Mouse (Mus musculus) limb, embryonic 14.5 days (tissue): Measurements from ENCODE around the gene Trak1. TPM values are rescaled to one million over a fixed set of nuclear protein-coding genes. Genes with fewer than 3 reads are reported as not detected.

Source experiments
- ATAC-seq: fragments of 200-750 bp; cut with Nextera tagmentation; 2 replicates; pipeline ENCODE4 v1.8.0; 2017; ENCODE audit warnings: low read depth, moderate number of reproducible peaks, moderate TSS enrichment; ENCODE audit not compliant: low FRiP score
- DNase-seq: peaks from one replicate; pipeline ENCODE4 v3.0.0-alpha.2; 2015; ENCODE audit warnings: low spot score
- H3K27ac ChIP-seq: fragments of 300-500 bp; sonication (generic); replicated peaks from 2 replicates; pipeline ENCODE4 v1.5.1; 2014; ENCODE audit warnings: low read depth, mild to moderate bottlenecking, low read length, moderate library complexity, mixed read lengths
- H3K27me3 ChIP-seq: fragments of 300-500 bp; sonication (generic); 2 replicates; pipeline ENCODE4 v1.6.1; 2014; ENCODE audit warnings: low read length, mixed read lengths; ENCODE audit not compliant: control insufficient read depth, insufficient read depth
- H3K36me3 ChIP-seq: fragments of 300-500 bp; sonication (generic); 2 replicates; pipeline ENCODE4 v1.6.1; 2014; ENCODE audit warnings: mild to moderate bottlenecking, low read length, moderate library complexity, mixed read lengths; ENCODE audit not compliant: control insufficient read depth, insufficient read depth
- H3K4me1 ChIP-seq: fragments of 300-500 bp; sonication (generic); 2 replicates; pipeline ENCODE4 v1.6.1; 2014; ENCODE audit warnings: antibody characterized with exemption, low read length, mixed read lengths; ENCODE audit not compliant: control insufficient read depth, insufficient read depth
- H3K4me2 ChIP-seq: fragments of 300-500 bp; sonication (generic); replicated peaks from 2 replicates; pipeline ENCODE4 v1.6.1; 2014; ENCODE audit warnings: low read depth, mild to moderate bottlenecking, low read length, moderate library complexity; ENCODE audit not compliant: severe bottlenecking
- H3K4me3 ChIP-seq: fragments of 300-500 bp; sonication (generic); replicated peaks from 2 replicates; pipeline ENCODE4 v1.5.1; 2014; ENCODE audit warnings: low read length
- H3K9ac ChIP-seq: fragments of 300-500 bp; sonication (generic); 2 replicates; pipeline ENCODE4 v1.6.1; 2014; ENCODE audit warnings: mild to moderate bottlenecking, low read depth, low read length, moderate library complexity; ENCODE audit not compliant: severe bottlenecking
- H3K9me3 ChIP-seq: fragments of 300-500 bp; sonication (generic); 2 replicates; pipeline ENCODE4 v1.6.1; 2016; ENCODE audit warnings: low read length; ENCODE audit not compliant: control insufficient read depth
- POLR2A ChIP-seq: fragments of 200-500 bp; IDR thresholded peaks from 2 replicates; pipeline ENCODE4 v1.8.0; 2012; ENCODE audit warnings: inconsistent platforms, mild to moderate bottlenecking, moderate library complexity, borderline replicate concordance; ENCODE audit not compliant: insufficient read depth, insufficient read length; ENCODE audit errors: extremely low read depth
- WGBS: fragments of 180-500 bp; shearing (Covaris S2); extraction: QIAGEN DNeasy Blood & Tissue Kit; methylation state at CpG from one replicate; pipeline ENCODE4 v1.1.7; 2014; 5-methylcytosine and 5-hydroxymethylcytosine counted together
- polyA plus RNA-seq, 2 experiments: library from polyadenylated mRNA; depleted of rRNA in 1 of 2; stranded (reverse) in 1 of 2; unstranded in 1 of 2; fragments of >200 nt; fragmentation: Nextera tagmentation in 1 of 2; extraction: Ambion mirVana in 1 of 2; gene quantifications; 2 replicates each; pipeline versions ENCODE4 v1.2.1 to v1.2.3; 2012 to 2014

The Trak1 gene
- polyA plus RNA-seq, 2 experiments = 20.8 to 31.2 TPM

- no peak overlapping the region for H3K4me3 ChIP-seq
- DNase-seq (no peak), ATAC-seq (no peak)
- TF ChIP-seq POLR2A = no peak
- no peaks in the 10 kb centered on the region for H3K9me3 ChIP-seq
- H3K27ac ChIP-seq = no peak overlapping the region
- 75% methylated on average over 3 of the region's 3 CpGs for WGBS
- no peaks in the 10 kb centered on the region for H3K27me3 ChIP-seq
- H3K9ac ChIP-seq = no peak overlapping the region
- no peak overlapping the region for H3K4me2 ChIP-seq
- H3K4me1 ChIP-seq = peaks cover 46% of the 10 kb centered on the region
- H3K36me3 ChIP-seq = peaks cover 2% of the 10 kb centered on the region; the same call in 1 of the 2 replicates
Observed at GRCm38 (mm10) chr9:121359266-121359972, 62.1 kb downstream of the Trak1 start.

GRCm38 (mm10) chr9:121360327-121360954 lies 63.1 kb downstream of the Trak1 start:
- peaks cover 5% of the 10 kb centered on the region; the same call in 1 of the 2 replicates for H3K36me3 ChIP-seq
- DNase-seq (no peak), ATAC-seq (peak; percentile 13; the same call in 1 of the 2 replicates)
- H3K27me3 ChIP-seq = no peaks in the 10 kb centered on the region
- H3K9me3 ChIP-seq = no peaks in the 10 kb centered on the region
- H3K9ac ChIP-seq = peak overlapping the region; percentile 28; the same call in 1 of the 2 replicates
- H3K4me1 ChIP-seq = peaks cover 36% of the 10 kb centered on the region
- H3K27ac ChIP-seq = peak overlapping the region; percentile 39
- no peak for TF ChIP-seq POLR2A
- peak overlapping the region; percentile 17; the same call in 1 of the 2 replicates for H3K4me2 ChIP-seq
- H3K4me3 ChIP-seq = no peak overlapping the region
- WGBS = 40% methylated on average over 11 of the region's 12 CpGs

- Histone ChIP-seq H3K4me3 (no peak overlapping the region), H3K4me2 (no peak overlapping the region; the same call in 1 of the 2 replicates), H3K9me3 (no peaks in the 10 kb centered on the region), H3K36me3 (peaks cover 5% of the 10 kb centered on the region; the same call in 1 of the 2 replicates), H3K4me1 (peaks cover 30% of the 10 kb centered on the region), H3K27me3 (no peaks in the 10 kb centered on the region), H3K9ac (0 out of 2 replicates have a peak overlapping the region, but pooled peaks have one; percentile 28), H3K27ac (peak overlapping the region; percentile 39)
- 57% methylated on average over 9 of the region's 9 CpGs for WGBS
- TF ChIP-seq POLR2A = no peak
- no peak for ATAC-seq
- DNase-seq = no peak
Observed at GRCm38 (mm10) chr9:121361010-121361409, 63.7 kb downstream of the Trak1 start.

GRCm38 (mm10) chr9:121363932-121364331 lies 66.6 kb downstream of the Trak1 start:
- ATAC-seq = no peak

GRCm38 (mm10) chr9:121366135-121366863 lies 69.0 kb downstream of the Trak1 start:
- DNase-seq = no peak
- no peak overlapping the region; the same call in 1 of the 2 replicates for H3K4me2 ChIP-seq
- H3K9me3 ChIP-seq = no peaks in the 10 kb centered on the region
- H3K4me1 ChIP-seq = peaks cover 24% of the 10 kb centered on the region
- peaks cover 5% of the 10 kb centered on the region; the same call in 1 of the 2 replicates for H3K36me3 ChIP-seq
- no peak overlapping the region for H3K9ac ChIP-seq
- ATAC-seq = no peak
- H3K27ac ChIP-seq = 0 out of 2 replicates have a peak overlapping the region, but pooled peaks have one; percentile 48
- TF ChIP-seq POLR2A = no peak
- no peaks in the 10 kb centered on the region for H3K27me3 ChIP-seq
- 63% methylated on average over 18 of the region's 18 CpGs for WGBS
- H3K4me3 ChIP-seq = no peak overlapping the region

More at GRCm38 (mm10) chr9:121363932-121364331, 66.6 kb downstream of the Trak1 start:
- no peak for DNase-seq
- Histone ChIP-seq H3K4me1 (peaks cover 26% of the 10 kb centered on the region), H3K4me3 (no peak overlapping the region), H3K27ac (no peak overlapping the region), H3K9ac (no peak overlapping the region), H3K36me3 (peaks cover 5% of the 10 kb centered on the region; the same call in 1 of the 2 replicates), H3K27me3 (no peaks in the 10 kb centered on the region), H3K9me3 (no peaks in the 10 kb centered on the region), H3K4me2 (no peak overlapping the region)
- no peak for TF ChIP-seq POLR2A
- 80% methylated on average over 19 of the region's 19 CpGs for WGBS
